Mouse (Mus musculus) forebrain, embryonic 13.5 days (tissue): Measurements from ENCODE around the gene C1ql1. TPM values are rescaled to one million over a fixed set of nuclear protein-coding genes. Genes with fewer than 3 reads are reported as not detected.

Source experiments
- ATAC-seq: fragments of 200-750 bp; cut with Nextera tagmentation; 2 replicates; pipeline ENCODE4 v1.8.0; 2017
- H3K27ac ChIP-seq: fragments of 300-500 bp; sonication (generic); 2 replicates; pipeline ENCODE4 v1.5.1; 2015; ENCODE audit warnings: inconsistent platforms, mild to moderate bottlenecking, moderate library complexity
- H3K27me3 ChIP-seq: fragments of 300-500 bp; sonication (generic); 2 replicates; pipeline ENCODE4 v1.6.1; 2015; ENCODE audit warnings: mild to moderate bottlenecking, inconsistent platforms
- H3K36me3 ChIP-seq: fragments of 300-500 bp; sonication (generic); 2 replicates; pipeline ENCODE4 v1.6.1; 2015; ENCODE audit warnings: mild to moderate bottlenecking, inconsistent platforms; ENCODE audit not compliant: poor library complexity, severe bottlenecking
- H3K4me1 ChIP-seq: fragments of 300-500 bp; sonication (generic); 2 replicates; pipeline ENCODE4 v1.6.1; 2015; ENCODE audit warnings: inconsistent platforms
- H3K4me2 ChIP-seq: fragments of 300-500 bp; sonication (generic); 2 replicates; pipeline ENCODE4 v1.6.1; 2015; ENCODE audit warnings: inconsistent platforms, mild to moderate bottlenecking, moderate library complexity
- H3K4me3 ChIP-seq: fragments of 300-500 bp; sonication (generic); 2 replicates; pipeline ENCODE4 v1.5.1; 2015; ENCODE audit warnings: mild to moderate bottlenecking, inconsistent platforms
- H3K9ac ChIP-seq: fragments of 300-500 bp; sonication (generic); 2 replicates; pipeline ENCODE4 v1.6.1; 2015; ENCODE audit warnings: mild to moderate bottlenecking, inconsistent platforms
- H3K9me3 ChIP-seq: fragments of 300-500 bp; sonication (generic); replicated peaks from 2 replicates; pipeline ENCODE4 v1.6.1; 2016; ENCODE audit warnings: inconsistent platforms
- WGBS: fragments of 180-500 bp; shearing (Covaris S2); methylation state at CpG from one replicate; pipeline ENCODE4 v1.1.7; 2015; 5-methylcytosine and 5-hydroxymethylcytosine counted together
- polyA plus RNA-seq: library from polyadenylated mRNA; unstranded; fragments of >200 nt; fragmentation: Nextera tagmentation; extraction: Ambion mirVana; gene quantifications from 2 replicates; pipeline ENCODE4 v1.2.1, GENCODE M21; 2015

C1ql1 gene
- polyA plus RNA-seq, 1 experiment from 2014 or later, result 1.4 TPM

DNA sequence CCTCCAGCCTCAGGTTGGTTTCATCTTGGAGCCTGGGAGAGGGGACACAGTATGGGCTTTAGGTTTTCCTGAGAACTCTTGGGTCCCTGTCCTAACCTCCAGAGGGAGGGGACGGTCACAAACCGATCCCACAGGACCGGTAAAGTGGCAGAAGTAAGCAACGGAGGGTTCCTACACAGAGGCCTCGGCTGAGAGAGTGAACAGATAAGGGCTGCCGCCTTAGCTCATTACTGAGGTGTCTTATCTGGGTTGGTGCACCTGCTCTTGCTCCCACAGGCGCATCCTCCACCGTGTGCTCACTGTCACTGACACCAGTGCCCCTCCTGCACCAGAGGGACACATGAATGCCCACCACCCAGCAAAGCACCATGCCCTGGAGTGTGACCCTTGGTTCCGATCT, 50.7 kb downstream of the C1ql1 start:
- 85% methylated on average over 9 of the region's 9 CpGs for WGBS
- Histone ChIP-seq H3K4me3 (no peak overlapping the region), H3K9me3 (no peaks in the 10 kb centered on the region), H3K4me2 (no peak overlapping the region), H3K9ac (0 out of 2 replicates have a peak overlapping the region, but pooled peaks have one; percentile 21), H3K27ac (no peak overlapping the region), H3K4me1 (peaks cover 15% of the 10 kb centered on the region), H3K27me3 (peaks cover 57% of the 10 kb centered on the region), H3K36me3 (no peaks in the 10 kb centered on the region)
- no peak for ATAC-seq

DNA sequence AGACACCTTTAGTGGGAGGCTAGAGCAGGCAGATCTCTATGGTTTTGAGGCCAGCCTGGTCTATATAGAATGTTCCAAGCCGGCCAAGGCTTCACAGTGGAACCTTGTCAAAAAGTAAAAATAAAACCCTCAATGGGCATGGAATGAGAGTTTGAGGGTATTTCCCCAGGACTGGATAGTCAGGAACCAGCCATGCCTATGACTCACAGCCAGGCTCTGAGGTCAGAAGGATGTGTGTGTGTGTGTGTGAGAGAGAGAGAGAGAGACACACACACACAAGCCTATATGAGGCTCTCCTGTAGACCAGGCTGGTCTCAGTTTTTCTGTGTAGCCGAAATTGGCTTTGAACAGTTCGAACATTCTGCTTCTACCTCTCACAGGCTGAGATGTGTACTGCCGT, 51.8 kb downstream of the C1ql1 start:
- Histone ChIP-seq H3K9me3 (no peaks in the 10 kb centered on the region), H3K27ac (no peak overlapping the region), H3K27me3 (peaks cover 57% of the 10 kb centered on the region), H3K4me1 (peaks cover 15% of the 10 kb centered on the region), H3K4me2 (no peak overlapping the region), H3K36me3 (no peaks in the 10 kb centered on the region), H3K9ac (no peak overlapping the region), H3K4me3 (no peak overlapping the region)
- WGBS, result 83% methylated on average over 4 of the region's 4 CpGs
- no peak for ATAC-seq

DNA sequence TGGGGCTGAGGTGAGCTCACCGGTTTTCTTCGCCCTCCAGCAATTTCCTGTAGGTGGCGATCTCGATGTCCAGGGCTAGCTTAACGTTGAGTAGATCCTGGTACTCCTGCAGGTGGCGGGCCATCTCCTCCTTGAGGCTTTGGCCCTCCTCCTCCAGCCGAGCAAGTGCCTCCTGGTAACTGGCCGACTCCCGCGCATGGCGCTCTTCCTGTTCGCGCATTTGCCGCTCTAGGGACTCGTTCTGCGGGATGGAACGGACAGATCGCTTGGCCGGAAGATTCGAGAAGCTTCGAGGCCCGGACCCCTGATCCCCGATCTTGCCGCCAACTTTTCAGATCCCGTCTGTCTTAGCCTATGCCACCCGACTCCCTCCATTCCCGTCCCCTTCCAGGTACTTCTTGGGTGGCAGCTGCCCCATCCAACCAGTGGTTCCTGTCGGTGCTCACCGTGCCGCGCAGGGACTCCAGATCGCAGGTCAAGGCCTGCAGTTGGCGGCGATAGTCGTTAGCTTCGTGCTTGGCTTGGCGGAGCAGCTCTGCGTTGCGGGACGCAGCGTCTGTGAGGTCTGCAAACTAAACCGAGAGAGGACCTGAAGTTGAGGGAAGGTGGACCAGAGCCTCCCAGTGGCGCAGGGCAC, 53.4 kb downstream of the C1ql1 start:
- 3% methylated on average over 43 of the region's 43 CpGs for WGBS
- Histone ChIP-seq H3K4me2 (peak overlapping the region; percentile 54), H3K9ac (peak overlapping the region; percentile 52), H3K9me3 (no peaks in the 10 kb centered on the region), H3K4me1 (peaks cover 8% of the 10 kb centered on the region), H3K27ac (no peak overlapping the region), H3K4me3 (peak overlapping the region; percentile 24), H3K27me3 (peaks cover 57% of the 10 kb centered on the region), H3K36me3 (no peaks in the 10 kb centered on the region)
- ATAC-seq, result no peak

DNA sequence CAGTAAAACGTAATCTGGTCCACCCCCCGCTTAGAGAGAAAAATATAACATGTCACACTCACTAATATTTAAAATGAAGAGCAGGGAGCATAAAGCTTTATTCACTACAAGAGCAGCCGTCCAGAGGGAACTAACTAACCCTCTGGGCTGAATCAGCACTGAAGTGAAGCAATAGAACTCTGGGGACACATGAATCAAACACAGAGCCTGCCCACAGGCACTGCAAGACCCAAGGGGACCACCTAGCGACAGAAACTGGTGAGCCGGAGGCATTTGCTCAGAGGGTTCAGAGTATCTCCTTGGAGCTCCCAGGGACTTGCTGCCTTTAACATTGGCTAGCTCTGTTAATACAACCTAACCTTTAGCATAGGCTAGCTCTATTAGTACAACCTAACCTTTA, 56.4 kb downstream of the C1ql1 start:
- H3K4me1 ChIP-seq, result peaks cover 10% of the 10 kb centered on the region
- H3K4me2 ChIP-seq, result no peak overlapping the region
- peaks cover 47% of the 10 kb centered on the region for H3K27me3 ChIP-seq
- ATAC-seq, result no peak
- WGBS, result 71% methylated on average over 5 of the region's 5 CpGs
- H3K27ac ChIP-seq, result no peak overlapping the region
- no peaks in the 10 kb centered on the region for H3K36me3 ChIP-seq
- no peaks in the 10 kb centered on the region for H3K9me3 ChIP-seq
- no peak overlapping the region for H3K4me3 ChIP-seq
- H3K9ac ChIP-seq, result no peak overlapping the region

Other genes starting within 250 kb of the C1ql1 start
- 45.8 and 46.3 TPM in 2 replicates for gene Ccdc43, start 248.9 kb downstream of the C1ql1 start, polyA plus RNA-seq
- gene Adam11, start 185.2 kb downstream of the C1ql1 start, polyA plus RNA-seq, result 16.1 and 22.6 TPM in 2 replicates
- 68.3 and 69.2 TPM in 2 replicates for gene Gjc1, start 127.0 kb downstream of the C1ql1 start, polyA plus RNA-seq
- 1.2 and 2.0 TPM in 2 replicates for gene Higd1b, start 110.8 kb downstream of the C1ql1 start, polyA plus RNA-seq
- gene Eftud2, start 65.7 kb downstream of the C1ql1 start, polyA plus RNA-seq, result 199 and 235 TPM in 2 replicates
- gene Ccdc103, start 65.5 kb downstream of the C1ql1 start, polyA plus RNA-seq, result 1.8 and 2.8 TPM in 2 replicates
- not detected in 2 replicates for gene Fam187a, start 61.5 kb downstream of the C1ql1 start, polyA plus RNA-seq
- gene Gfap, start 45.8 kb downstream of the C1ql1 start, polyA plus RNA-seq, result not detected in 2 replicates
- 10.3 and 10.7 TPM in 2 replicates for gene Kif18b, start 21.6 kb downstream of the C1ql1 start, polyA plus RNA-seq
- gene Nmt1, start 81.5 kb upstream of the C1ql1 start, polyA plus RNA-seq, result 47.3 and 53.9 TPM in 2 replicates
- gene Dcakd, start 81.6 kb upstream of the C1ql1 start, polyA plus RNA-seq, result 182 and 195 TPM in 2 replicates
- gene Plcd3, start 155.0 kb upstream of the C1ql1 start, polyA plus RNA-seq, result 0.92 and 1.2 TPM in 2 replicates
- 8.1 TPM in 2 replicates for gene Acbd4, start 155.0 kb upstream of the C1ql1 start, polyA plus RNA-seq
- gene Hexim1, start 169.5 kb upstream of the C1ql1 start, polyA plus RNA-seq, result 3.3 and 4.1 TPM in 2 replicates
- gene Hexim2, start 185.7 kb upstream of the C1ql1 start, polyA plus RNA-seq, result 13.4 and 13.9 TPM in 2 replicates
- 0.76 and 0.92 TPM in 2 replicates for gene Fmnl1, start 224.4 kb upstream of the C1ql1 start, polyA plus RNA-seq